Mouse (Mus musculus): ENCODE measurements at regions not wholly inside any gene's neighbourhood (a gene's known extent, or its start where the extent isn't known, plus 50 kb on each side); places are given as distances from the start of the nearest gene placed in this dataset.

DNA sequence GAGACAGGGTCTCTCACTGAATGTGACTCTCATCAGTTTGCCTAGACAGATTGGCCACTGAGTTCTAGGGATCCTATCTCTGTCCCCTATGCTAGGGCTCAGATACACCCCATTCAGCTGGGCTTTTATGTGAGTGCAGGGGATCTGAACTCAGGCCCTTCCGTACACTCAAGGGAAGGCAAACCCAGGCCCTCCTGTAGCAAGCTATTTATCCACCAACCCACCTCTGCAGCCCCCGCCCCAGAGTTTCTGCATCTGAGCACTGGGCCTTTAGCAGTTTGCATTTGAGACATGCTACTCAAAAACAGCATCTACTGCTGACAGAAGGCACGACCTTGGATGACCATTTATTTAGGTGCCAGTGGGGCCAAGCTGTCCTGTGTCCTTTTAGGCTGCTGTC lies 253.0 kb upstream of the Runx1 start:
- TF ChIP-seq EP300 (IDR thresholded peaks at IDR 0.05; ENCODE audit: low read depth): no peak
- TF ChIP-seq CTCF (IDR thresholded peaks at IDR 0.05; ENCODE audit: low read depth): no peak
